Mouse (Mus musculus) thymus, adult 2 months (tissue): Measurements from ENCODE around the gene 1700001C02Rik.

Experiments used
- CTCF ChIP-seq: fragments of 200-500 bp; IDR thresholded peaks from 2 replicates; pipeline ENCODE4 v1.5.1; 2012; ENCODE audit warnings: mild to moderate bottlenecking, control low read depth, low read length, moderate library complexity, borderline replicate concordance; ENCODE audit not compliant: control insufficient read depth, poor library complexity, insufficient read depth; ENCODE audit errors: extremely low read depth
- POLR2A ChIP-seq: fragments of 200-500 bp; IDR thresholded peaks from 2 replicates; pipeline ENCODE4 v1.6.1; 2012; ENCODE audit warnings: mild to moderate bottlenecking, low read length, control low read depth, moderate library complexity; ENCODE audit not compliant: control insufficient read depth, poor library complexity, insufficient read depth; ENCODE audit errors: extremely low read depth

DNA sequence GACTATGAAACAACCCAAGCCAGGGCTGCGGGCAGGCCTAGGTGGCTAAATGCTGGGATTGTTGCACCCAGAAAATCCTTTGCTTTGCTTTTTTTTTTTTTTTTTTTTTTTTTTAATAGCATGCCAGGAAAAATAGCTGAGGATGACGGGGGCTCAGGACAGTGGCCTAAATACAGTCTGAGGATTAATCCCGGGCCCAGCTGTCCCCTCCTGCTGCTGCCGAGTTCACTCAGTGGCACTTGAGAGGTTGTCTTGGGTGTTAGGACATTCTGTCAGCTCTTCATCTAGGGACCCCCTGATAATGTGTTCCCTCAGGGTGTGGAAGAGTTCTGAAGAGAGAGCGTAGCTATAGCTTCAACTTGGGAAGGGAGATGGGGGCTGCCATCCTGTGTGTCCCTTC is 61.3 kb downstream of the 1700001C02Rik start:
- TF ChIP-seq CTCF (no peak), POLR2A (no peak)
